Mouse (Mus musculus): Measurements from ENCODE around the gene Etfa.
A peak's percentile ranks its signal among the peaks of the same experiment; 100 is the strongest.

Gene Etfa

GRCm38 (mm10) chr9:55423451-55424424 is 88.3 kb downstream of the Etfa start:
- no peak for DNase-seq (ENCODE audit: low spot score)

DNA sequence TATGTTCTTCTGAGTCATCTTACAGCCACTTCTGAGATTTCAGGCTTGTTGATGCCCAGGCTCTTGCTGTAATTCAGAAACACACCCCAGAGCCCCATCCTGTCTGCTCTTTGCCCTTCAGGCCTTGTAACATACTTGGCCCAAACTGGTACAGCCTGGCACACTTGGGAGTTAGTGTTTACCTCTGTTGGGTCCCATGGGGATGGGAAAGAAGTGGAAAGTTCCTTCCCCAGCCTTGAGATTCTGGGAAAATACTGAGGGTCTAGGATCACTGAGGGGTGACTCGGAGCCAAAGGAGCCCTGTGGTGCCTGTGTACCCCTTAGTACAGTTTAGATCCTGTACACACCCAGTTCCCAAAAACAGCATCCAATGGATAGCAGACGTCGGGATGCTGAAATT is 90.3 kb downstream of the Etfa start:
- no peak for DNase-seq (ENCODE audit: low spot score)

GRCm38 (mm10) chr9:55411154-55411553 is 100.9 kb downstream of the Etfa start:
- DNase-seq (ENCODE audit: low spot score): no peak

DNA sequence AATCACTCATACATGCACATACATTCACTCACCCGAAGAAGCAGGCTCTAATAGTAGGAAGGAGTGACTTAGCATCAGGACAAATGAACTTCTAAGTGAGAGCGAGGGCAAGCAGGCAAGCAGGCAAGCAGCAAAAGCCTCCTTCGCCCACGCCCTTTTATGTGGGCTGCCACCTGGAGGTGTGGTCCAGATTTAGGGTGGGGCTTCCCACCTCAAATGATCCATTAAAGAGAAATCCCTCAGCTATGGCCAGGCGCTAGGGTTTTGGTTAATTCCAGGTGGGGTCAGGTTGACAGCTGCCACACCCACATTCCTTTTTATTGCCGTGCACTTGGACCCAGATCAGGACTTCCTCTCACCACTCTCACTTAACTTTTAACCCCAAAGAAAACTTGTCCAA is 101.6 kb downstream of the Etfa start:
- DNase-seq (ENCODE audit: low spot score): peak; percentile 14

DNA sequence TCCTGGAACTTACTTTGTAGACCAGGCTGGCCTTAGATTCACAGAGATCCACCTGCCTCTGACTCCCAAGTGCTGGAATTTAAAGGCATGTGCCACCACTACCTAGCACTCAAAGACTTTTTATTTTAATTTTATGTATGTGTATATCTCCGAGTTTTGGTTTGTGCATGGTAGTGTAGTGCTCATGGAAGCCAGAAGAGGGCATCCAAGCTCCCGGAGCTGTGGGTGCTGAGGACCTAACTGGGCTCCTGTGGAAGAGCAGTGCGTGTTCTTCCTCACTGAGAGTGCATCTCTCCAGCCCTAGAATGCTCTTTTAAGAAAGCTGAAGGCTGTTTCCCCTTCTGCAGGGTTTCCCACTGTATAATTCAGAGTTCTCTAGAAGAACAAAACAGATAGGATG is 102.2 kb downstream of the Etfa start:
- no peak for DNase-seq (ENCODE audit: low spot score)

DNA sequence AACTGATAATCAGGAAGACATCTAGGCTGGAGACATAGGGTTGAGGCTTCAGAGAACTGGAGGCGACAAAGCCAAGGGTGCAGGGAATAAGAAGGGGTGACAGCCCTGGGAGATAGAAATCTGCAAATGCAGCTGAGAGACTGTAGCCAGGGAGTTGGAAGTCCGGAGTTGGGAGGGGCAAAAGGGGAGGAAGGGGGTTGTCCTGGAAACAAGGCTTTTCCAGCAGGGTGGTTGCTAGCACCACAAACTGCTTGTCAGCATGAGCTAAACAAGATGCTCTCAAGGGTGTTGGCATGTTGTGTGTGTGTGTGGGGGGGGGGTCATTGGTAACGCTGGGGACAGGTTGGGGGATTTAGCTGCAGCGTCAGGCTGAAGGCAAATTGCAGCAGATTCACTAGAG is 103.2 kb downstream of the Etfa start:
- no peak for DNase-seq (ENCODE audit: low spot score)

- DNase-seq (ENCODE audit: low spot score): no peak
Measured at GRCm38 (mm10) chr9:55406773-55407172, 105.3 kb downstream of the Etfa start.

GRCm38 (mm10) chr9:55404976-55405702 is 106.9 kb downstream of the Etfa start:
- no peak for DNase-seq (ENCODE audit: low spot score)
